In genomic region chr16:24039765-24040164, GRCm38 (mm10) we compare ENCODE assay signal across 26 mouse cellular contexts. TPM values are rescaled to one million over a fixed set of nuclear protein-coding genes. Genes with fewer than 3 reads are reported as not detected.
DNase-seq lines count a peak whose midpoint lies in the region; ATAC-seq and TF ChIP-seq lines count a peak whose summit lies in the region.
"Had no signal": no experiment of that assay in that cellular context is flagged by ENCODE, and none has a peak within 500 bp of the region (broad histone marks: within the 10 kb centered on the region; RNA-seq: fewer than 3 reads in every experiment).

No protein-coding gene starts in this region.

- no peak overlapping the region for H3K4me2 ChIP-seq in kidney, embryonic 14.5 days (replicated peaks; ENCODE audit: low read depth, low read length)
- H3K4me2 ChIP-seq: limb, embryonic 13.5 days; midbrain, embryonic 13.5 days had no signal

- no peak for TF ChIP-seq CTCF in kidney, adult 2 months (conservative IDR thresholded peaks at IDR 0.05; ENCODE audit: insufficient read depth, insufficient read length, low read depth, low read length)

- TF ChIP-seq POLR2A in kidney, adult 2 months (IDR thresholded peaks at IDR 0.05; ENCODE audit: low read depth, low read length) = no peak

- DNase-seq in adrenal gland, postnatal 14 days = peak; percentile 23
- DNase-seq in adrenal gland, postnatal 4 days (ENCODE audit: low spot score in 2 of 2) = no peak
- DNase-seq in kidney, adult 2 months = peak; percentile 92
- DNase-seq in kidney, adult 9 months = peak; percentile 91
- DNase-seq in lung, postnatal 36 days = peak; percentile 56
- no peak for DNase-seq in left cerebral cortex, adult 9 months (ENCODE audit: low spot score in 2 of 2)
- no peak for DNase-seq in ovary, adult 18-20 months (ENCODE audit: low spot score)
- DNase-seq: cerebellum, adult 9-11 months; retina, postnatal 1 day; thymus, adult 18-20 months had no signal

- H3K27ac ChIP-seq in kidney, adult 2 months (ENCODE audit: insufficient read depth, low read depth, low read length) = peak overlapping the region; percentile 94
- H3K27ac ChIP-seq in kidney, embryonic 14.5 days (ENCODE audit: low read depth, low read length) = no peak overlapping the region
- H3K27ac ChIP-seq: limb, embryonic 13.5 days; midbrain, embryonic 13.5 days had no signal

- peaks cover 11% of the 10 kb centered on the region for H3K4me1 ChIP-seq in kidney, adult 2 months (ENCODE audit: control insufficient read depth, insufficient read depth, low read length)
- H3K4me1 ChIP-seq in kidney, embryonic 14.5 days (ENCODE audit: control insufficient read depth, insufficient read depth, low read length) = no peaks in the 10 kb centered on the region
- H3K4me1 ChIP-seq: limb, embryonic 13.5 days; midbrain, embryonic 13.5 days had no signal

- H3K9me3 ChIP-seq in kidney, embryonic 14.5 days (ENCODE audit: control insufficient read depth, low read length) = no peaks in the 10 kb centered on the region
- H3K9me3 ChIP-seq: midbrain, embryonic 13.5 days had no signal

- no peaks in the 10 kb centered on the region for H3K36me3 ChIP-seq in kidney, adult 2 months (ENCODE audit: control insufficient read depth, insufficient read depth, low read length)
- H3K36me3 ChIP-seq in kidney, embryonic 14.5 days (ENCODE audit: control insufficient read depth, insufficient read depth, low read length) = no peaks in the 10 kb centered on the region
- H3K36me3 ChIP-seq: limb, embryonic 13.5 days; midbrain, embryonic 13.5 days had no signal

- no peaks in the 10 kb centered on the region for H3K27me3 ChIP-seq in kidney, adult 2 months (replicated peaks; ENCODE audit: control insufficient read depth, insufficient read depth, low read length)
- H3K27me3 ChIP-seq in kidney, embryonic 14.5 days (ENCODE audit: control insufficient read depth, insufficient read depth, low read length) = no peaks in the 10 kb centered on the region
- H3K27me3 ChIP-seq: CH12.LX; limb, embryonic 13.5 days; midbrain, embryonic 13.5 days had no signal

- ATAC-seq in kidney, embryonic 14.5 days (ENCODE audit: low FRiP score, low TSS enrichment) = no peak
- ATAC-seq: midbrain, embryonic 13.5 days had no signal

- no peak overlapping the region for H3K9ac ChIP-seq in kidney, embryonic 14.5 days (ENCODE audit: low read depth, low read length)
- H3K9ac ChIP-seq: limb, embryonic 13.5 days; midbrain, embryonic 13.5 days had no signal

- WGBS in kidney, adult 2 months = 27% methylated on average over 4 of the region's 4 CpGs
- WGBS in kidney, embryonic 14.5 days = 85% methylated on average over 4 of the region's 4 CpGs

- H3K4me3 ChIP-seq in kidney, adult 2 months (ENCODE audit: insufficient read depth, low read depth, low read length) = no peak overlapping the region
- H3K4me3 ChIP-seq in kidney, embryonic 14.5 days (ENCODE audit: low read length) = no peak overlapping the region
- H3K4me3 ChIP-seq: limb, embryonic 13.5 days; midbrain, embryonic 13.5 days; myocyte had no signal

RNA-seq across cellular contexts. Expression of gene Bcl6, which starts 51.1 kb away (rescaled TPM):
- 48.4 and 72.0 TPM in 2 replicates for total RNA-seq in adrenal gland, postnatal 14 days (2021)
- 10 to 100 TPM; 30.2 to 31.3 TPM for total RNA-seq in adrenal gland, postnatal 4 days (2021)
- polyA plus RNA-seq in kidney, adult 2 months (2012; rRNA removed) = 11.7 and 13.0 TPM in 2 replicates
- 0.73 and 0.91 TPM in 2 replicates for polyA plus RNA-seq in kidney, embryonic 14.5 days (2014; fragmentation: Nextera tagmentation; extraction: Ambion mirVana)

RNA-seq across cellular contexts. Expression of gene Gm37419, which starts 51.5 kb away (rescaled TPM):
- total RNA-seq in adrenal gland, postnatal 14 days (2021) = not detected in 2 replicates
- total RNA-seq in adrenal gland, postnatal 4 days (2021) = not detected
- not detected in 2 replicates for polyA plus RNA-seq in kidney, adult 2 months (2012; rRNA removed)
- polyA plus RNA-seq in kidney, embryonic 14.5 days (2014; fragmentation: Nextera tagmentation; extraction: Ambion mirVana) = not detected in 2 replicates
- total RNA-seq: CH12.LX; gastrocnemius, adult 8-10 months; layer of hippocampus, adult 8-10 months; left cerebral cortex, adult 8-10 months; megakaryocyte progenitor cell, adult 5-6 weeks; neutrophil, adult 5-6 weeks had no signal
- polyA plus RNA-seq: embryonic facial prominence, embryonic 14.5 days; heart, embryonic 14.5 days; hindbrain, embryonic 11.5 days; limb, embryonic 13.5 days; liver, embryonic 16.5 days; midbrain, embryonic 13.5 days; myocyte; stomach, embryonic 14.5 days; urinary bladder, adult 2 months had no signal

Comparison
In these comparisons a context has a peak if more than half of its experiments do, and no peak if none do; other contexts are left out.
1. DNase-seq: peak in adrenal gland, postnatal 14 days (single experiment), kidney, adult 2 months (single experiment), kidney, adult 9 months (single experiment) and lung, postnatal 36 days (single experiment); none in adrenal gland, postnatal 4 days (0 of 2), left cerebral cortex, adult 9 months (0 of 2) and ovary, adult 18-20 months (single experiment).